Mouse (Mus musculus) monocyte, adult 2 months (primary cell): ENCODE results near the gene Blnk.
A peak's percentile ranks its signal among the peaks of the same experiment; 100 is the strongest.

Source experiments
- DNase-seq, 2 experiments: peaks; one replicate each; pipeline ENCODE4 v3.0.0; 2022; ENCODE audit warnings: low spot score in 2 of 2, low read depth in 1 of 2

The Blnk gene

DNA sequence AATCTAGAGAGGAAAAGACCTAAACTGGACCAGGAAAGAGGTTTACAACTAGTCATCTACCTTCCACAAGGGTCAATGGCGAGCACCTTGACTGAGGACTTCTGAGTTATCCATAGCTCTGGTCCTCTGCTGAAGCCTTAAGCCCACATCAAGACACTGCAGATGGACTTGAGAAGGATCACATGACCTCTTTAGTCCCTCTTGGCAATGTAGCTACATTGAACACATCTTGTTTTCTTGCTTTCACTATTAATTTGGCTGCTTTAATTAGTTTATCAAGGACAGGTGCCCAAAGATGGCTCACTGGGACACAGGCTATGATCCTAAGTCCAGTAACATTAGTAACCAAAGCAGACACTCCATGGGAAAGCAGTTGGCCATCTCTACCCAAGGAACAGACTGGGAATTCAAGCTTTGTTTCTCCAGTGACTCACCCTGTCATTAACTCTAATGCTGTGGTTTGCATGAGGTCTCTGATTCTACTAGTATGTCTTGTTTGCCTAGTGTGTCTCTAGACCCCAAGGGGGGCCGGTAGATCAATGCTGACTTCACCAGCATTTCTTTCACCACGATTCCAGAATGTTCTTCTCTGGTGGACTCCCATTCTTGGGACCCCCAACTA, 9.5 kb upstream of the Blnk start:
- DNase-seq = no peak

DNA sequence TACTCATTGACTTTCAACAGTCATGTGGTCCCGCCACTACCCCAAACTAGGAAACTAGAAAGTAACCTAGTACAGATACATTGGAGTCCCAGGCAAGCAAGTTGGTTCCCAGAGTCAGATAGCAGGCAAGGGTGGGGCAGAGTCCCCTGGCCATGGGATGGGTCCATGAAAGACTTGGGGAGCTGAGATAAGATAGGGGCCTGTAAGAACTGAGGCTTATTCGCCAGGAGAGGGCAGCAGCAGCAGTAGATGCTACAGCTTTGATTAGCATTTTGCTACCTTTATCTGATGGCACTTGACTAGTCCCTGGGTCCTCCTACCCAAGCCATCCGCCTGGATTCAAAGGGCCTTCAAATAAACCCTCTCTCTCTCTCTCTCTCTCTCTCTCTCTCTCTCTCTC, 5.2 kb upstream of the Blnk start:
- no peak for DNase-seq

DNA sequence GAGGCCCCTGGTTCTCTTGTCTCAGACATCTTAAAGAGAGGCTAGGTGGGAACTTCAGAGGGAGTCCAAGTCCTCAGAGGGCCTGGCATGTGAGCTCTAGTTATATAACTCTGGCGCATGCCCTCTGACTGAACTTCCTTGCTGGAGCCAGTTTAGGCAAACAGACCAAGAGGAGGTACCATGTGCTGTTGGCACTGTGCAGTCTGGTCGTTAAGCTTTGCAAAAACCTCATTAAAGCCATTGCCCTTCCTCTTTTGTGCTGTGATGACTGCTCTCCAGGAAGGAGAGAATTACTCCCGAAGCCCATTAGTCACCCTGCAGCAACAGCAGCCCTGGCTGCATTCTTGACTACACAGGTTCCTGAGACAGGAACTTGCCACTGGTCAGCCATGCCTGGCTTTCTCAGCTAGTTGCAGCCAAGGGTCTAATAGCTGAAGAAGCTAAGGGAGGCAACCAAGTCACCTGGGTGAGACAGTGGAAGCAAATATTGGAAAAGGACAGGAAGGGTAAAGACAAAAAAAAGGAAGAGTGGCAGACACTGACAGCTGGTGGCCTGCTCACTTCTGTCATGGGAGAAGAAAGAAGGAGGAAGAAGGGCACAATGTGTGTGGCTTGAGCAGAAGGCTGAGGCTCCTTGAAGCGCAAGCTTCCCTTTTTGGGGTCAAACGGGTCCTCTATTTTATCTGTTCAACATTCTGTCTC, 4.3 kb upstream of the Blnk start:
- peak in 1 of 2 experiments; percentile 16 for DNase-seq

DNA sequence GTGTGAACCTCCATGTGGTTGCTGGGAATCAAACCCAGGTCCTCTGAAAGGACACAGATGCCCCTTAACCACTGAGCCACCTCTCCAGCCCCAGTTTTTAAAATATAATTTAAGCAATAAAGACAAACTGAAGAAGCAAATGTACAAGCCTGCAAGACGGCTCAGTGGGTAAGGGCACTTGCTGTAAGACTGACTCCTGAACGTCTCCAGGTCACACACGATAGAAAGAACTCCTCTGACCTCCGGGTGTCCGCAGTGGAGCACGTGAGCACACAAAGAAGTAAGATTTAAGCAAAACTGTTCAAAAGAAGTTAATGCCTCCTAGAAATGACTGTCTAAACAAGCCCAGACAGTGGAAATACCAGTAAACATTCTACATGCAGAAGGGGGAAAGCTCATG, 2.4 kb upstream of the Blnk start:
- DNase-seq = no peak

DNA sequence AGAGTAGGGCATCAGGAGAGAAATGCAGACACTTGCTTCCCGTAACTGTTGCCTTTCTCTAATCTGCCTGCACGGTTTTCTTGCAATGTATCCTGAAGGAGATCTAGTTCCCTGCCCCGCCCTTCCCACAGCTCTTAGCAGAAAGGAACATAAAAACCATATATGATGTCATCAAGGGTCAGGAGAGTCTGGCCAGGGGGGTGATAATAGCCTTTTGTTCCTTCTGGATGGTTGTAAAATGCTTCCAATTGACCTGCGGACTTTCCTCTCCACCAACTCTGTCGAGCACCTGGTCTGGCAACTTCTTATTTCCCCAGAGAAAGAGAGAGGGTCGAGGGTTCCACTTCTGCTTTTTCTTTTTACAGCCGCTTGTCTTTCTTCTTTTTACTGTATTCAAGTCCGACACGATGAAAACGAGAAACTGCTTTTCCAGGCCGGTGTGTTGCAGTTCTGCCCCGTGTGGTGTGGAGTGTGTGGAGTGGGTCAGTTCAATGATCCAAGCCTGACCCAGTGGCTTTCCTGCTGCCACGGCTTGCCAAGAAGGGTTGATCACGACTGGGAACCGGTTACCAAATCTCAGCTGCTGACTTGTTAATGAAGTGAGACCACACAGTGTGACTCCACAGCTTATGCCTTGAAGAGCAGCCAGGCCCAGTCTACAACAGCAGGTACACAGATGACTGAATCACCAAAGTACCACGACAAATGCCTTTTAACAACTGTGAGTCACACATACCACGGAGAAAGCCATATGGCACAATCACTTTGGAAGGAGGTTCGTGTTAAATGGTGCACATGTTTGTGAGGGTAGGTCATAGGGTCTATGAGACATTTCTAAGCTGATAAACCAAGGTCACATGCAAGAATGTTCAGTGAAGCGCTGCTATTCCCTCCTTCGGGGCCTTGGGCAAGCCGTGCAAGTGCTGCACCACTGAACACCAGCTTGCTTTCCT, 1.4 kb upstream of the Blnk start:
- DNase-seq = no peak

DNA sequence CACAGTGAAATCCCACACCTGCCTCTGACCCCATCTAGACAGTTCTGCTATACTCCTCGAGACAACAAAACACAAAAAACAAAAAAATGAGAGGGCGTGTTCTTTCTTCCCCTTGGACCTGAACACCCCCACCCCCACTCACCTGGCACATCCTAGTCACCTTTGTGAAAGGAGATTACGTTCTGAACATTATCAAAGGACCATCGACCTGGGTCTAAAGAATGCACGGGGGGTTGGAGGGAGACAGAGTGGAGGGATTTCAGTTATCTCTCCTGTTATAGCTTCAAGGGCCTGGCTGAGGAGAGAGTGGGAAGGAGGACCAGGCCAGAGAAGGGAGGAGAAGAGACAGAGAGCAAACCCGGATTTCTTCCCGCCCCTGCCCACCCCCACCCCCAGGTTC, 576 bp upstream of the Blnk start:
- no peak for DNase-seq

DNA sequence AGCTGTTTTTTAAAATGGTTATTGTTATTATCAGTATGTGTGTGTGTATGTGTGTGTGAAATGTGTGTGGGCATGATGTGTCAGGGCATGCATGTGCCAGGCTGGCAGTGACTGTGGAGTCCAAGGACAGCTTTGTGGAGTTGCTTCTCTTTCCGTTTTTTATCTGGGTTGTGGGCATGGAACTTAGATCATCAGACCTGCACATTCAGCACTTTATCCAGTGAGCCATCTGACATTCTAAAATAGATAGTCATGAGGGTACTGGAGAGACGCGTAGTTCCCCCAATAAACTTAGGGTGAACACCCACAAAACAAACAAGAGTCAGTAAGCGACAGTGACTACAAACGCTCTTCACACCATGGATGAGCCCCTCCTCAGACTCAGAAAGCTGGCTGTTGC, 979 bp downstream of the Blnk start:
- DNase-seq = no peak

DNA sequence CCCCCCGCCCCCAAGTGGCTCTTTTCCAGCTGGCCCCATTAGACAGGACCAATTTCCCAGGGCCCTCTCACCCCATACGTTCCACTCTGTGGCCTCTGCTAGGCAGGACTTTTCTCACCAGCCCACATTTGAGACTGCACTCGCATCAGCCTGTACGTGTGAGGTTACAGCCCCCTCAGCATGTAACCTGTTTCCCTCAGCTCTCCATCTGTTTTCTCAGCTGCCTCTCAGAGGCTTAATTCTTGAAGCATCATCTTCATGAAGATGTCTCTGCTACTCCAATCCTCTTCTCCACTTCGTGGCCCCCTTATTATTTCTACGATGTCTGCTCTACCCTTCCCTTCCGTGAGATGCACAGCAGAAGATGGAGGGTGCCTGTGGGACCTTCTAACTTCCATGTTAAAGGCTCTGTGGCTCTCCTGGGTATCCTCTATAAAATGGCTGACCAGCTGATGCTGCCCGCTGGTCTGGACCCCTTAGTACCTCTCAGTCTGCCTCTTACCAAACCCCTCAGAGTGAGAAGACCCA, 1.8 kb downstream of the Blnk start:
- DNase-seq = no peak

DNA sequence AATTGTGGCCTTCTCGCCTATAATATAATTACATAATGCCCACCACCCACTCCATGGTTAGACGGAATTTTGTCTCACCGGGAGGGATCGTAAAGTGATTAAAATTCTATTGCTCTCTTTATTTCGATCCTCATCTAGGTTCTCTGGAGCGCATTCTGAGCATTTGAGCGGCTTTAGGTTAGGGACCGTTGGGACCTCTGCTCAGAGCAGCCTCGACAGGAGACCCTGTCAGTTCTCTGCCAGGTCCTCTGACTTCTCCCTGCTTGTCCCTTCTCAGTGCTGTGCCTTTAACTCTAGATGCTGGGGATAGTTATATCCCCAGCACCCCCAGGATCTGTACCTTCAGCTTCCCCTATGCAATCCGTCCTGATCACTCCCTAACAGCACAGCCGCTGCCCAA, 2.2 kb downstream of the Blnk start:
- no peak for DNase-seq

DNA sequence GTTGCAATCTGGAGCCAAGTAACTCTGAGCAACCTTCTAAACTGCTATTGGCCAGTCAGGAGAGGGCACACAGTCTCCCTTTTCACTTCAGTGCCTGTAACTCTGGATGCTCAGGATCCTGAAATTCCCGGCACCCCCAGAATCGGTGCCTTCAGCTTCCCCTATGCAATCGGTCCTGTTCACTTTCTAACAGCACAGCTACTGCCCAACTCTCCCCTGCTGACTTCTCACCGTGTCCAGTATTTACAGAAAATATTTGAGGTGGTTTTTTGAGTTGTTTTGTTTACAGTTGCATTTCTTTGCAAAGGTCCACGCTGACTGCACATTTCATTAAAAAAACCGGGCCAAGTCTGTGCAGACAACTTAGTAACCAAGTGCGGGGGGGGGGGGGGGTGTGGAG, 2.7 kb downstream of the Blnk start:
- no peak for DNase-seq

DNA sequence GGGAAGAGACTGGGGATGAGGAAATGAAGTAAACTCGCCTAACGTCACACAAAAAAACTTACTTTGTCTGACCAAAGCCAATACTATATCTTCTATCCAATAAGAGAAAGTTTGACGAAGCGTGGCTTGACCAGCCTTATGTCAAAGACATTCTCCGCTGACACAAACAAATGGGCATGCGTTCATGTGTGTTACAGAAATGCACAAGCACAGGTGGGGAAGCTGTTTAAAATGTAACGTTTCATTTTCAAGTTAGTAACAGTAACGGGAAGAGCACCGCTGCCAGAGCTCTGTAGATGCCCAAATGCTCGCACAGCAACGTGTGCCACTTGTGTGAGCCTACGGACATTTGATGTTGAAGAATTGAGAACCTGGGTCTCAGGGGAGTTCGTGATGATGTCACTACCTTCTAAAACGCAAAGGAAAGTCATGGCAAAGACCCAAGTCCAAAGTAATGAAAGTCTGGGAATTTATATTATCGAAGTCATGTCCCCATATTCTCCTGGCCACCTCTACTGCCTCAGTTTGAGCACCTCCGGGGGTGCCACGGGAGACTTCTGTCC, 3.5 kb downstream of the Blnk start:
- no peak for DNase-seq

DNA sequence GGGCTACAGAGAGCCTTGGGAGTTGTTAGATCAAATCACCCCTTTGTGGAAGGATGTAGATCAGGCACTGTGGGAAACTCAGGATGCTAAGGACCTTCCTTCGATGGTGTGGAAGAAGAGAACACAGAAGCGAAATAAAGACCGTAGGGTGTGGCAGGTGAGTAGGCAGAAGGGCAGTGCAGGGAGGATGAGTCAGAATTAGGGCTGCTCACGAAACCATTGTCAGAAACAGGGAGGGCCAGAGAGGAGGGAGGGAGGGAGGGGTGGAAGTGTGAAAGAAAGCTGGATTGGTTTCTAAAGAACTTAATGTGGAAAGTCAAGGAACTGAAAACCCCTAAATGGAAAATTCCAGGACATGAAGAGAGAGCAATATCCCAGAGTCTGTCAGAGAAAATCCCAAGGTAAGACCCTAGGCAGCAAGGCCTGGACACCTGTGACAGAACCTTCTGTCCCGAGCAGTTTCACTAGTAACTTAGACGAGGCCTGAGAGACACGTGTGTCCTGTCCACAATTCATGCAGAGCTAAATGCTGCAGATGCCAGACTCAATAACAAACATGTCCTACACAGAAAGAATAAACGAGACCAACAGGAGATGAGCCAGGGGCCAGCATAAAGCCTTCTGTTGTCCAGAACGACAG, 4.3 kb downstream of the Blnk start:
- DNase-seq = no peak

DNA sequence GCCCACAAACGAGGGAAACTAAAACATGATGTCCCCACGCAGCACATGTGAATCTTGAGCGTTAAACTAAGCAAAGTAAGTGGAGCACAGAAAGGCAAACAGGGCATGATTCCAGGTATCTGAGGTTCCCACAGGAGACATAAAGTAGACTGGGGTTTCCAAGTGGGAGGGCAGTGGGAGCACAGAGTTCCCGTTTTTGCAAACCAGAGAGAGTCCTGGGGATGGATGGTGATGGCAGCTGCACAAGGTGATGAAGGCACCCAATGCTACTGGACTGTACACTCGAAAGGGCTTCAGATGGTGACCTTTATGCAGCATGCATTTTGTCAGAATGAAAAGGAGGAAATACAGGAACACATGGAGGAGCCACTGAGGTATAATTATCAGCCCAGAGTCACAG, 5.5 kb downstream of the Blnk start:
- no peak for DNase-seq

DNA sequence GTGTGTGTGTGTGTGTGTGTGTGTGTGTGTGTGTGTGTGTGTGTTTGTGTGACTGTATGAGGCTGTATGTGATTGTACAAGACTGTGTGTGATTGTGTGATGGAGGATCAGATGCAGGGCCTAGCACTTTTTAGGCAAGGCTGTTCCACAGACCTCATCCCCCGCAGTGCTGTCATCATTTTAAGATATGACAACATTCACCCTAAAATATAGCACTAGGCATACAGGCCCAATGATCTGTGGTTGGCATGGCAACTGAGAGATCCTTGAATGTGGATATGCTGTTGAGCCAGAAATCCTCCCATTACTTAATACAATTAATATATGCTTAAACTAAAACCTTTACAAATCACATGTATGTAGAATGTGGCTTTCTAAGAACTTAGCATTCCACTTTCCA, 9.8 kb downstream of the Blnk start:
- no peak for DNase-seq

DNA sequence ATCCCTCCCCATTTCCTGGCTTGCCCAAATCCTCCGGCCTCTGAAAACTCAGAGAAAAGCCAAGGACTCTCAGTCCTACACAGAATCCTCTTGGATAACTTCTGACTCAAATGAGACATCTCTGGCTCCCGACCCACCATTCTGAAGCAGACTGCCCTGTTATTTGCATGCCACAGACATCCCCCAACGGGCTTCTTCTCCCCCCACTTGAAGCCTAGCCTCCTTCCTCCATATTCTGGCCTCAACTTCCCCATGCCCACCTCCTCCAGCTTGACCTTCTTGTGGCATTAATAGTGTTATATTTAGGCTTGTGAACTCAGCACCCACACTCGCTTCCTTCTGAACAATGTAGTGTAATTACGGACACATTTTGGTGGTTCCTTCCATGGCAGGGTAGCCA, 13.7 kb downstream of the Blnk start:
- DNase-seq = no peak

DNA sequence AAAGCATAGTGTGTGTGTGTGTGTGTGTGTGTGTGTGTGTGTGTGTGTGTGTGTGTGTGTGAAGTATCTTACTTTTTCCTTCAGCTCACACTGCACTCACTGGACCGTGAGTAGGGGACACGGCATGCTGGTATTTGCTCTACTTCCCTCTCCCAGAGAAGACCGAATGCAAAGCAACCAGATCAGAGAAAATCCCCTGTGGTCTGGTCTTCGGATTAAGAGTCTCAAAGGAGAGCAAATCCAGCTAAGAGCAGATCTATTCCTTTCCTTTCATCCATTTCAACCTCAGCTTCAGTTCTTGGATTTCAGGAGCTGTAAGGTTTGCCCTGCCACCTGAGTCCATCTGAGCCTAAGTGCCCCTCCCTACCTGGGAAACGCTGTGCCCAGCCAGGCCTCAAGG, 16.3 kb downstream of the Blnk start:
- no peak for DNase-seq

DNA sequence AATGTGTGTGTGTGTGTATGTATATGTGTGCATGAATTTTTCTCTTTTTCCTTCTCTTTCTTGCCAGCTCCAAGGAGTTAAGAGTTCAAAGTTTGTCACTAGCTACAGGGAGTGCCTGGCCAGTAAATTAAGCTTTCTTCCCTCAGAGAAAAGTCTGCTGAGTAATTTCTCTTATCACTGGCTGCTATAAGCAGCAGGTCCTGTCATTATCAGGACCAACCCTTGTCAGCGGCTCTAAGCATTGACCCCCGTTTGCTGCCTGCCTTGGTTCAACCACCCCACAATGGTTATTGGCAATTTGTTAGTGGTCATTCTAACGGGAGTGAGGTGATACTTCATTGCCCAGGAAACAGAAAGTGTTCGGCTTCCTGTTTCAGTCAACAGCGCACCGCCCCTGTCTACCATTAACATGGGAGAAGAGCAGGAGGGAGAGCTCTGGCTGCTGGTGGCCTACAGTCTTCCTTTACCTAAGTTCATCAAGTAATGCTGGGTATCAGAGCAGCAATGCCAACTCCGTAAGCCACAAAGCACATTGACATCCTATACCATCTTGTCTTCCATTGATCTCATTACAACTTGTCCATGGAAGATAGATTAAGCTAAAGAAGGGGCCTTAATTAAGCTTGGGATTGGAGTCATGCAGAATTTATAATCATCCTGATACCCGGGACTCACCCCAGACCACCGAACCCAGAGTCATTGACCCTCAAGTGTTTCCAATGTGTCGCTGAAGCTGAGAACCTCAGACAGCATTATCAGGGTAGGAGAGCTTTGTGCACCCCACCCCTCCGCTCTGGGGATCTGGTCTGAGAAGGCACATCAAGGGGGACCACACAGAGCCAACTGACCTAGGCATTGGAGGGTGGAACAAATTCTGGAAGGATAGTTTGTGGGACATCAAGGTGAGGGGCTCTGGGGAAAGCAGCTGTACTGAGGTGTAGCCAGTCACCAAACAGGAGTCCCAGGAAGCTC, 17.1 kb downstream of the Blnk start:
- no peak for DNase-seq

DNA sequence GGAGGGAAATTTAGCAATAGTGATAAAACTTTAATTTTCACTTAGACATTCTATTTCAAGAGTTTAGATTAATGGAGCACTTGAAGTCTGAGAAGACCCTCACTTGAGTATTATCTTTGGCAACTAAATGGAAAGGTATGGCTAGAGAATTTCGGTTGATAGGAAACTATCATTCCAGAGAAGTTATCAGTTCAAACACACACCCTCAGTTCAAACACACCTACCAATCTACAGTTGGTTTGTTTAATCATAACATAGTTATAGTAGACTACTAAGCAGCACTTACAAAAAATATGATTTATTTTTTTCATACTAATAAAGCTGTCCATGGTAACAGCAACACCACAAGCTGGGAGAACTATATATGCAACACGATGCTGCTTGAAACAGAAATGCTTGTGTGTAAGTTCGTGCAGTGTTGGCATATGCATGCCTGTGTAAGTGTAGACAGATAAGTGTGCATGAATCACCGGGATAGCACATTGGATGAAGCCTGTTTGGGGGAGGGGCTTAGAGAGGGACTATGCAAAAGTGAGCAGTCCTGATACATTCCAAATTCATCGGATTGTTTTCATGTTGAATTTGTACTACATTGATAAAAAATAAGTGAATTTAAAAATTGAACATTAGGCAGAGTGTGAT, 22.9 kb downstream of the Blnk start:
- DNase-seq = no peak

DNA sequence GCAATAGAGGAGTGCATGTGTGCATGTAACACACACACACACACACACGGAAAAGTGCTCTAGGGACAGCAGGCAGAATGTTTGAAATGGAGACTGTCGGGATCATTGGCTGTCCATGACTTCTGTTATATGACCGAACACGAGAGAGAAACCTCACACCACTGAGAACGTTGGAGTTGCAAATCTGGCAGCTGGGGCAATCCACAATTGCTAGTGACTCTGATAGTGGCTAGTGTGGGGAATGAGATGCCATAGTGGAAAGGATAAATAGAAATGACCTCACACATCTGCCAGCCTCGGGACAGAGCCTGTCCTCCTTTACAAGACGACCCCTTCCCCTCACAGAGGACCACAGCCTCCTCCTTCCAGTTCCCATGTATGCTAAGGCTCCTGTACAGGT, 23.6 kb downstream of the Blnk start:
- no peak for DNase-seq
